Mouse (Mus musculus) CH12.LX (cell line): ENCODE results near the gene Abca17. TPM values are rescaled to one million over a fixed set of nuclear protein-coding genes. Genes with fewer than 3 reads are reported as not detected.

ENCODE experiments used
- DNase-seq: peaks from one replicate; pipeline ENCODE4 v3.0.0-alpha.2; 2013; ENCODE audit errors: extremely low read depth
- H3K27ac ChIP-seq: 2 replicates; pipeline ENCODE4 v1.5.1; 2012; ENCODE audit warnings: low read depth, mild to moderate bottlenecking, control low read depth, moderate library complexity; ENCODE audit not compliant: insufficient read depth
- H3K27me3 ChIP-seq: replicated peaks from 2 replicates; pipeline ENCODE3; 2012; ENCODE audit warnings: inconsistent platforms
- H3K36me3 ChIP-seq, 2 experiments: replicated peaks in 1 of 2; 2 replicates each; pipeline versions ENCODE3 to v1.6.1; 2012; ENCODE audit warnings: inconsistent platforms in 1 of 2, low read length in 1 of 2, mild to moderate bottlenecking in 1 of 2, mixed read lengths in 1 of 2, moderate library complexity in 1 of 2; ENCODE audit not compliant: control insufficient read depth in 1 of 2, insufficient read depth in 1 of 2
- H3K4me1 ChIP-seq, 2 experiments: 2 replicates each; pipeline ENCODE4 v1.6.1; 2012; ENCODE audit warnings: inconsistent platforms in 1 of 2, moderate library complexity in 1 of 2; ENCODE audit not compliant: insufficient read depth in 2 of 2, control insufficient read depth in 1 of 2
- H3K4me2 ChIP-seq: 2 replicates; pipeline ENCODE4 v1.6.1; 2012; ENCODE audit warnings: low read depth, mild to moderate bottlenecking, control low read depth; ENCODE audit not compliant: poor library complexity, insufficient read depth, severe bottlenecking
- H3K4me3 ChIP-seq, 3 experiments: fragments of 150-350 bp in 1 of 3; sonication (generic) in 1 of 3; replicated peaks in 1 of 3; 2 replicates each; pipeline versions ENCODE3 to v1.5.1; 2011 to 2012; ENCODE audit warnings: low read depth in 2 of 3, low read length in 2 of 3, mild to moderate bottlenecking in 2 of 3, moderate library complexity in 2 of 3, control low read depth in 1 of 3, improper control_type of control experiment in 1 of 3, inconsistent platforms in 1 of 3, mixed read lengths in 1 of 3; ENCODE audit not compliant: poor library complexity in 1 of 3
- H3K79me2 ChIP-seq: replicated peaks from 2 replicates; pipeline ENCODE4 v1.6.1; 2012; ENCODE audit warnings: mild to moderate bottlenecking, moderate library complexity; ENCODE audit not compliant: control insufficient read depth, poor library complexity, insufficient read depth, severe bottlenecking; ENCODE audit errors: extremely low read depth
- H3K9ac ChIP-seq: 2 replicates; pipeline ENCODE4 v1.6.1; 2012; ENCODE audit warnings: low read depth, mild to moderate bottlenecking, control low read depth, moderate library complexity; ENCODE audit not compliant: insufficient read depth
- H3K9me3 ChIP-seq: replicated peaks from 2 replicates; pipeline ENCODE3; 2012; ENCODE audit warnings: low read length, inconsistent platforms, mixed read lengths
- BHLHE40 ChIP-seq: IDR thresholded peaks from 2 replicates; pipeline ENCODE4 v1.6.1; 2011; ENCODE audit warnings: mild to moderate bottlenecking, low read depth, low read length, improper control_type of control experiment
- CHD1 ChIP-seq: IDR thresholded peaks from 2 replicates; pipeline ENCODE4 v1.6.1; 2012; ENCODE audit warnings: low read depth, low read length, improper control_type of control experiment, inconsistent platforms
- CHD2 ChIP-seq: IDR thresholded peaks from 2 replicates; pipeline ENCODE4 v1.6.1; 2011; ENCODE audit warnings: low read length, improper control_type of control experiment
- CTCF ChIP-seq, 2 experiments: IDR thresholded peaks in 1 of 2; conservative IDR thresholded peaks in 1 of 2; 2 replicates each; pipeline ENCODE4 v1.5.1; 2011 to 2012; ENCODE audit warnings: low read depth in 2 of 2, low read length in 2 of 2, improper control_type of control experiment in 1 of 2, inconsistent platforms in 1 of 2, mild to moderate bottlenecking in 1 of 2, moderate library complexity in 1 of 2
- E2F4 ChIP-seq: IDR thresholded peaks from 2 replicates; pipeline ENCODE4 v1.6.1; 2011; ENCODE audit warnings: low read depth, low read length, improper control_type of control experiment; ENCODE audit not compliant: insufficient replicate concordance
- ELF1 ChIP-seq: IDR thresholded peaks from 2 replicates; pipeline ENCODE4 v1.6.1; 2014; ENCODE audit warnings: low read depth, mild to moderate bottlenecking, inconsistent platforms, low read length, improper control_type of control experiment
- EP300 ChIP-seq: IDR thresholded peaks from 2 replicates; pipeline ENCODE4 v1.6.1; 2011; ENCODE audit warnings: low read length, improper control_type of control experiment
- ETS1 ChIP-seq: conservative IDR thresholded peaks from 2 replicates; pipeline ENCODE4 v1.6.1; 2012; ENCODE audit warnings: low read depth, mild to moderate bottlenecking, inconsistent platforms, low read length, improper control_type of control experiment, moderate library complexity
- GABPA ChIP-seq: IDR thresholded peaks from 2 replicates; pipeline ENCODE4 v1.6.1; 2012; ENCODE audit warnings: low read depth, low read length, improper control_type of control experiment, inconsistent platforms; ENCODE audit not compliant: insufficient replicate concordance
- HCFC1 ChIP-seq: IDR thresholded peaks from 2 replicates; pipeline ENCODE4 v1.6.1; 2012; ENCODE audit warnings: low read depth, mild to moderate bottlenecking, inconsistent platforms, low read length, improper control_type of control experiment
- IRF4 ChIP-seq: IDR thresholded peaks from 2 replicates; pipeline ENCODE4 v1.6.1; 2014; ENCODE audit warnings: low read depth, mild to moderate bottlenecking, inconsistent platforms, low read length, improper control_type of control experiment
- JUN ChIP-seq: IDR thresholded peaks from 2 replicates; pipeline ENCODE4 v1.6.1; 2011; ENCODE audit warnings: low read depth, mild to moderate bottlenecking, low read length, improper control_type of control experiment, moderate library complexity; ENCODE audit not compliant: insufficient read depth
- JUND ChIP-seq: conservative IDR thresholded peaks from 2 replicates; pipeline ENCODE4 v1.6.1; 2011; ENCODE audit warnings: low read depth, low read length, improper control_type of control experiment
- KAT2A ChIP-seq: IDR thresholded peaks from 2 replicates; pipeline ENCODE4 v1.6.1; 2012; ENCODE audit warnings: low read length, improper control_type of control experiment, inconsistent platforms; ENCODE audit not compliant: insufficient replicate concordance
- MAFK ChIP-seq: IDR thresholded peaks from 2 replicates; pipeline ENCODE4 v1.6.1; 2011; ENCODE audit warnings: low read length, improper control_type of control experiment; ENCODE audit not compliant: insufficient replicate concordance
- MAX ChIP-seq: IDR thresholded peaks from 2 replicates; pipeline ENCODE4 v1.6.1; 2011; ENCODE audit warnings: low read length, improper control_type of control experiment
- MAZ ChIP-seq: IDR thresholded peaks from 2 replicates; pipeline ENCODE4 v1.6.1; 2012; ENCODE audit warnings: low read depth, mild to moderate bottlenecking, inconsistent platforms, low read length, improper control_type of control experiment, moderate library complexity
- MEF2A ChIP-seq: IDR thresholded peaks from 2 replicates; pipeline ENCODE4 v1.6.1; 2014; ENCODE audit warnings: low read depth, mild to moderate bottlenecking, inconsistent platforms, low read length, improper control_type of control experiment, borderline replicate concordance
- MXI1 ChIP-seq: IDR thresholded peaks from 2 replicates; pipeline ENCODE4 v1.6.1; 2011; ENCODE audit warnings: mild to moderate bottlenecking, low read depth, low read length, improper control_type of control experiment
- MYC ChIP-seq: IDR thresholded peaks from 2 replicates; pipeline ENCODE4 v1.6.1; 2011; ENCODE audit warnings: low read depth, mild to moderate bottlenecking, improper control_type of control experiment, low read length
- NELFE ChIP-seq: IDR thresholded peaks from 2 replicates; pipeline ENCODE4 v1.6.1; 2011; ENCODE audit warnings: low read depth, low read length, improper control_type of control experiment
- NRF1 ChIP-seq: IDR thresholded peaks from 2 replicates; pipeline ENCODE4 v1.6.1; 2014; ENCODE audit warnings: low read depth, mild to moderate bottlenecking, inconsistent platforms, low read length, improper control_type of control experiment, moderate library complexity
- PAX5 ChIP-seq: IDR thresholded peaks from 2 replicates; pipeline ENCODE4 v1.6.1; 2012; ENCODE audit warnings: low read length, inconsistent platforms, mixed read lengths
- POLR2A ChIP-seq: IDR thresholded peaks from 2 replicates; pipeline ENCODE4 v1.6.1; 2011; ENCODE audit warnings: low read depth, mild to moderate bottlenecking, improper control_type of control experiment, low read length
- POLR2AphosphoS2 ChIP-seq: IDR thresholded peaks from 2 replicates; pipeline ENCODE4 v1.6.1; 2011; ENCODE audit warnings: low read depth, low read length, improper control_type of control experiment
- RAD21 ChIP-seq: IDR thresholded peaks from 2 replicates; pipeline ENCODE4 v1.6.1; 2011; ENCODE audit warnings: low read depth, mild to moderate bottlenecking, low read length, improper control_type of control experiment, moderate library complexity
- RCOR1 ChIP-seq: conservative IDR thresholded peaks from 2 replicates; pipeline ENCODE4 v1.6.1; 2012; ENCODE audit warnings: low read depth, mild to moderate bottlenecking, inconsistent platforms, low read length, improper control_type of control experiment
- SIN3A ChIP-seq: IDR thresholded peaks from 2 replicates; pipeline ENCODE4 v1.6.1; 2012; ENCODE audit warnings: low read length, improper control_type of control experiment, inconsistent platforms
- SMC3 ChIP-seq: IDR thresholded peaks from 2 replicates; pipeline ENCODE4 v1.6.1; 2011; ENCODE audit warnings: low read depth, low read length, improper control_type of control experiment
- TBP ChIP-seq: conservative IDR thresholded peaks from 2 replicates; pipeline ENCODE4 v1.6.1; 2011; ENCODE audit warnings: low read depth, low read length, improper control_type of control experiment
- TCF12 ChIP-seq: IDR thresholded peaks from 2 replicates; pipeline ENCODE4 v1.6.1; 2014; ENCODE audit warnings: low read depth, mild to moderate bottlenecking, inconsistent platforms, low read length, improper control_type of control experiment
- UBTF ChIP-seq: IDR thresholded peaks from 2 replicates; pipeline ENCODE4 v1.6.1; 2012; ENCODE audit warnings: low read depth, mild to moderate bottlenecking, inconsistent platforms, low read length, improper control_type of control experiment, moderate library complexity
- USF1 ChIP-seq: IDR thresholded peaks from 2 replicates; pipeline ENCODE4 v1.6.1; 2014; ENCODE audit warnings: low read depth, mild to moderate bottlenecking, inconsistent platforms, low read length, improper control_type of control experiment
- USF2 ChIP-seq: conservative IDR thresholded peaks from 2 replicates; pipeline ENCODE4 v1.6.1; 2011; ENCODE audit warnings: low read depth, low read length, improper control_type of control experiment
- ZC3H11A ChIP-seq: IDR thresholded peaks from 2 replicates; pipeline ENCODE4 v1.6.1; 2012; ENCODE audit warnings: low read depth, mild to moderate bottlenecking, inconsistent platforms, low read length, improper control_type of control experiment
- ZKSCAN1 ChIP-seq: IDR thresholded peaks from 2 replicates; pipeline ENCODE4 v1.6.1; 2012; ENCODE audit warnings: low read depth, inconsistent platforms, low read length, improper control_type of control experiment, borderline replicate concordance
- ZMIZ1 ChIP-seq: IDR thresholded peaks from 2 replicates; pipeline ENCODE4 v1.6.1; 2012; ENCODE audit warnings: low read depth, mild to moderate bottlenecking, inconsistent platforms, low read length, improper control_type of control experiment
- ZNF384 ChIP-seq: IDR thresholded peaks from 2 replicates; pipeline ENCODE4 v1.6.1; 2012; ENCODE audit warnings: low read depth, low read length, improper control_type of control experiment, inconsistent platforms
- dilution Hi-C: fragments of 300-500 bp; cut with MboI; formaldehyde crosslinking; loops from 2 replicates; pipeline ENCODE4 v1.14.3; 2020; ENCODE audit warnings: low sequenced_read_pairs; ENCODE audit not compliant: extremely low pct_unique_long_range_greater_than_20kb, extremely low pct_ligation_motif_present
- in situ Hi-C: fragments of 300-500 bp; cut with MboI; formaldehyde crosslinking; loops from 3 replicates; pipeline ENCODE4 v1.14.3; 2019; ENCODE audit warnings: low sequenced_read_pairs, low pct_ligation_motif_present, low pct_unique_long_range_greater_than_20kb, mixed read lengths
- polyA plus RNA-seq: library from polyadenylated mRNA; unstranded; fragments of >175 nt; gene quantifications from 2 replicates; pipeline ENCODE4 v1.2.1, GENCODE M21; 2012; ENCODE audit warnings: low read depth; ENCODE audit not compliant: insufficient read length
- total RNA-seq, 2 experiments: library from RNA; depleted of rRNA; stranded (reverse); fragments of 300-350 nt in 1 of 2; fragments of >200 nt in 1 of 2; gene quantifications; 2 replicates each; pipeline ENCODE4 v1.2.3; 2012 to 2014

Gene Abca17
- total and polyA plus RNA-seq, 3 experiments = not detected

DNA sequence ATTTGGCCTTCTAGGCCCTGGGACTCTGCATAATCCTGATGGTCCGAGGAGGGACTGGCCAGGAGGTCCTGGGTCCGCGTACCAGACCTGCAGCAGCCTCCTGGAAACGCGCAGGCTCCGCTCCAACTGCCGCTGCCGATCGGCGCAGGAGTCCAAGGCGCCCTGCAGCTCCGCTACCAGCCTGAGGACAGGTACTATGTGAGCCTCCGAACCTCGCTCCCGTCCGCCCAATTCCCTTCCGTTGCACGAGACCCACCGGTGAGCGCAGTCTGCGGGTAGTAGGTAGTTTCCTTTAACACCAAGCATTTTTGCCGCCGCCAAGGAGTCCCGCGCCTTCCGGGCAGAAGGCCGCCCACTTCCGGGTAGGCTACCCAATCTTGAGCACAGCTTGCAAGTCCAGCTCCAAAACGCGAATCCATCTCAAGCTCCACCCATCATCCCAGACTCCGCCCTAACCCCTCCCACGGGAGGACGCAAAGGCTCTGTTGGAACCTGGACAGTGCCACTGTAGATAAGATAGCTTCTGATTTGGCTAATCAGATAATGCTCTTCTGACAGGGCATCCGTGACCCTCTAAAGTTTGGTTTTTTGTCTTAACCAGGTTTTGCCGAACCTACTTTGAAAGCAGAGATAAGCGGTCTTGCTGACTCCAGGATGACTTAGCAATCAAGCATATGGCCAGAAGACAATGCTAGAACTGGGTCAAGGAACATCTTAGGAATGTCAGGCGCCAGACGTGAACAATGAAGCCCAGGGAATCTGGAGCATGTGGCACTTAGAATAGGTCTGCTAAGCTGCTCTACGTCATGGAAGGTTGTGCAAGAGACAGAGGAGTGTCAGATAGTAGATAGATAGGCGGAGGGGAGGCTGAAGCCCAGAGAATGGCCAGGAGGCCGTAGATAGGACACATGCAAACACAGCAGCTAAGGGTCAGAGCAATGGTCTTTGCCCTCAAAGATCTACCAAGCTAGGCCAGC, 130.1 kb downstream of the Abca17 start, which contains the start of gene Tedc2:
Tedc2 (minus strand) TSS at position 417 of the 977 bp plus-strand sequence.
- no peaks in the 10 kb centered on the region; the same call in 1 of the 2 replicates for H3K79me2 ChIP-seq
- DNase-seq = peak; percentile 96
- H3K27ac ChIP-seq = no peak within 1 kb of the TSS
- H3K4me3 ChIP-seq = peak within 1 kb of the TSS; percentile 82 to 89 (median 88)
- H3K4me2 ChIP-seq = peak within 1 kb of the TSS; percentile 89
- TF ChIP-seq CHD1 (no peak), UBTF (no peak), SMC3 (no peak), MAZ (no peak), ETS1 (0 out of 2 replicates have a peak, but pooled peaks have one; percentile 17), JUND (no peak), RAD21 (no peak), ELF1 (peak; percentile 97), E2F4 (peak; percentile 88; the same call in 1 of the 2 replicates), NRF1 (peak; percentile 61), CTCF (conservative IDR thresholded peaks at IDR 0.05 in 1 of 2, IDR thresholded peaks at IDR 0.05 in 1 of 2; ENCODE audit: low read depth in 2 of 2, low read length in 2 of 2) (no peak), POLR2AphosphoS2 (peak; percentile 85; the same call in 1 of the 2 replicates), HCFC1 (peak; percentile 73), ZMIZ1 (peak; percentile 69), ZNF384 (no peak), EP300 (no peak), NELFE (peak; percentile 86), JUN (no peak), IRF4 (peak; percentile 29; the same call in 1 of the 2 replicates), RCOR1 (no peak), MYC (0 out of 2 replicates have a peak, but pooled peaks have one; percentile 32), MAFK (0 out of 2 replicates have a peak, but pooled peaks have one; percentile 20), PAX5 (no peak), ZKSCAN1 (no peak), MEF2A (no peak), POLR2A (peak; percentile 87), TCF12 (peak; percentile 69; the same call in 1 of the 2 replicates), USF2 (no peak), TBP (peak; percentile 46; the same call in 1 of the 2 replicates), MAX (no peak), GABPA (no peak), MXI1 (no peak), KAT2A (no peak), ZC3H11A (no peak), SIN3A (peak; percentile 92), USF1 (no peak), CHD2 (peak; percentile 58), BHLHE40 (peak; percentile 64)
- dilution Hi-C loops (no loop called here), in situ Hi-C loops (no loop called here)
- peaks cover 48 to 69% of the 10 kb centered on the region in 2 experiments for H3K36me3 ChIP-seq
- peaks cover 7 to 28% of the 10 kb centered on the region in 2 experiments for H3K4me1 ChIP-seq
- no peaks in the 10 kb centered on the region for H3K27me3 ChIP-seq
- H3K9me3 ChIP-seq = no peaks in the 10 kb centered on the region
- H3K9ac ChIP-seq = peak within 1 kb of the TSS; percentile 73
